14 mouse cellular contexts compared by ENCODE assay signal in the genomic region with DNA sequence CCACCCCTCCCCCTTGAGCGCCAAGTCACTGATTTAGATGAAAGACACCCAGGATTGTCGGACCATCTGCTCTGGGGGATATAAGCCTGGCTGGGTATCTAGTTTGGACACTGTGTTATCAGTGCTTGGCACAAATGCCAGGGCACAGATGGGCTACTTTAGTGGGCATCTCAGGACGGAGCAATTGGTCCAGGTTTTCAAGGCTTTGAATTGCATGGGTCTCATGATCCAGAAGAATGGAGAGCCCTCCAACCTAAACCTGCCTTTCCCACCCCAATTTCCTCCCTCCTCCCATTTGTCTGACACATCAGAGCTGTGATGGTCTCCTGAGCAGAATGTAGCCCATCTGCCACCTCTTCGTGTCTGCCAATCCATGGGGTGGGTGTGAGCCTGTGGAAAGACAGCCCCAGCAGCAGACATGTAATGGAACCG. TPM values are rescaled to one million over a fixed set of nuclear protein-coding genes. Genes with fewer than 3 reads are reported as not detected.
A peak's percentile ranks its signal among the peaks of the same experiment; 100 is the strongest.
DNase-seq lines count a peak whose midpoint lies in the region; ATAC-seq lines count a peak whose summit lies in the region.
"Had no signal": no experiment of that assay in that cellular context is flagged by ENCODE, and none has a peak within 500 bp of the region (broad histone marks: within the 10 kb centered on the region; RNA-seq: fewer than 3 reads in every experiment).

No protein-coding gene starts in this region.

- H3K27me3 ChIP-seq in neural tube, embryonic 13.5 days = peaks cover 93% of the 10 kb centered on the region
- H3K27me3 ChIP-seq in neural tube, embryonic 15.5 days (replicated peaks) = peaks cover 35% of the 10 kb centered on the region

- DNase-seq in cerebellum, adult 9-10 months = peak; percentile 97
- peak; percentile 71 for DNase-seq in layer of hippocampus, adult 11-12 months (ENCODE audit: low spot score)
- DNase-seq in right cerebral cortex, postnatal 25 days = peak; percentile 62
- DNase-seq in gastrocnemius, postnatal 4 days (ENCODE audit: low spot score in 2 of 2) = no peak
- DNase-seq in adrenal gland, adult 2 months = no peak
- DNase-seq in retina, postnatal 1 day = no peak
- DNase-seq: adrenal gland, postnatal 25 days; thymus, postnatal 4 days had no signal

- H3K9me3 ChIP-seq in neural tube, embryonic 13.5 days = no peaks in the 10 kb centered on the region
- H3K9me3 ChIP-seq in neural tube, embryonic 15.5 days (replicated peaks) = no peaks in the 10 kb centered on the region
- H3K9me3 ChIP-seq: heart, embryonic 13.5 days; intestine, embryonic 15.5 days had no signal

- no peak overlapping the region for H3K9ac ChIP-seq in neural tube, embryonic 13.5 days
- H3K9ac ChIP-seq in neural tube, embryonic 15.5 days (replicated peaks) = no peak overlapping the region
- H3K9ac ChIP-seq: heart, embryonic 13.5 days; intestine, embryonic 15.5 days had no signal

- no peak overlapping the region for H3K4me2 ChIP-seq in neural tube, embryonic 13.5 days
- H3K4me2 ChIP-seq in neural tube, embryonic 15.5 days = no peak overlapping the region
- H3K4me2 ChIP-seq: heart, embryonic 13.5 days; intestine, embryonic 15.5 days had no signal

- no peak for ATAC-seq in neural tube, embryonic 13.5 days (ENCODE audit: low read depth)
- no peak for ATAC-seq in neural tube, embryonic 15.5 days (ENCODE audit: low FRiP score)
- ATAC-seq: intestine, embryonic 15.5 days had no signal

- H3K27ac ChIP-seq in neural tube, embryonic 13.5 days (replicated peaks) = 0 out of 2 replicates have a peak overlapping the region, but pooled peaks have one; percentile 2
- H3K27ac ChIP-seq in neural tube, embryonic 15.5 days (replicated peaks) = no peak overlapping the region
- H3K27ac ChIP-seq: heart, embryonic 13.5 days; intestine, embryonic 15.5 days had no signal

- H3K36me3 ChIP-seq in neural tube, embryonic 13.5 days = peaks cover 21% of the 10 kb centered on the region
- H3K36me3 ChIP-seq in neural tube, embryonic 15.5 days = peaks cover 15% of the 10 kb centered on the region
- H3K36me3 ChIP-seq: heart, embryonic 13.5 days; intestine, embryonic 15.5 days had no signal

- peaks cover 39% of the 10 kb centered on the region for H3K4me1 ChIP-seq in neural tube, embryonic 13.5 days (replicated peaks)
- H3K4me1 ChIP-seq in neural tube, embryonic 15.5 days = peaks cover 31% of the 10 kb centered on the region
- H3K4me1 ChIP-seq: heart, embryonic 13.5 days; intestine, embryonic 15.5 days had no signal

- 58% methylated on average over 5 of the region's 5 CpGs for WGBS in neural tube, embryonic 13.5 days
- WGBS in neural tube, embryonic 15.5 days = 62% methylated on average over 5 of the region's 5 CpGs

- no peak overlapping the region for H3K4me3 ChIP-seq in neural tube, embryonic 13.5 days
- H3K4me3 ChIP-seq in neural tube, embryonic 15.5 days (replicated peaks) = no peak overlapping the region
- H3K4me3 ChIP-seq: heart, embryonic 13.5 days; intestine, embryonic 15.5 days; myocyte had no signal

RNA-seq across cellular contexts. Expression of gene Sez6, which starts 20.2 kb away (rescaled TPM):
- 95.2 and 104 TPM in 2 replicates for polyA plus RNA-seq in neural tube, embryonic 13.5 days (2015; fragmentation: Nextera tagmentation; extraction: Ambion mirVana)
- 101 and 123 TPM in 2 replicates for polyA plus RNA-seq in neural tube, embryonic 15.5 days (2015; fragmentation: Nextera tagmentation; extraction: Ambion mirVana)
- total RNA-seq in gastrocnemius, postnatal 4 days (2021) = 1 to 10 TPM in 1 of 2 experiments, under 1 TPM in 1; 0.21 to 1.0 TPM
- total RNA-seq in adrenal gland, adult 2 months (2021) = 1 to 10 TPM; 2.9 to 4.4 TPM
- 1.5 and 2.0 TPM in 2 replicates for polyA plus RNA-seq in adrenal gland, adult 2 months (2012; rRNA removed)
- total RNA-seq: megakaryocyte progenitor cell, adult 5-6 weeks had no signal
- polyA plus RNA-seq: myocyte had no signal

RNA-seq across cellular contexts. Expression of gene Phf12, which starts 31.7 kb away (rescaled TPM):
- 15.6 and 19.8 TPM in 2 replicates for polyA plus RNA-seq in neural tube, embryonic 13.5 days (2015; fragmentation: Nextera tagmentation; extraction: Ambion mirVana)
- polyA plus RNA-seq in neural tube, embryonic 15.5 days (2015; fragmentation: Nextera tagmentation; extraction: Ambion mirVana) = 14.6 and 16.9 TPM in 2 replicates
- total RNA-seq in gastrocnemius, postnatal 4 days (2021) = 10 to 100 TPM; 35.4 to 39.9 TPM
- 10 to 100 TPM; 47.1 to 53.2 TPM for total RNA-seq in adrenal gland, adult 2 months (2021)
- polyA plus RNA-seq in adrenal gland, adult 2 months (2012; rRNA removed) = 69.1 and 70.3 TPM in 2 replicates

RNA-seq across cellular contexts. Expression of gene Pipox, which starts 56.9 kb away (rescaled TPM):
- 4.1 and 6.1 TPM in 2 replicates for polyA plus RNA-seq in neural tube, embryonic 13.5 days (2015; fragmentation: Nextera tagmentation; extraction: Ambion mirVana)
- polyA plus RNA-seq in neural tube, embryonic 15.5 days (2015; fragmentation: Nextera tagmentation; extraction: Ambion mirVana) = 5.4 and 5.5 TPM in 2 replicates
- under 1 TPM; 0.34 to 0.57 TPM for total RNA-seq in gastrocnemius, postnatal 4 days (2021)
- total RNA-seq in adrenal gland, adult 2 months (2021) = 1 to 10 TPM in 1 of 2 experiments, under 1 TPM in 1; 0.35 to 1.8 TPM
- polyA plus RNA-seq in adrenal gland, adult 2 months (2012; rRNA removed) = 3.0 and 4.3 TPM in 2 replicates
- polyA plus RNA-seq: myocyte had no signal

Comparison
In these comparisons a context has a peak if more than half of its experiments do, and no peak if none do; other contexts are left out.
1. DNase-seq: peak in cerebellum, adult 9-10 months (single experiment), layer of hippocampus, adult 11-12 months (single experiment) and right cerebral cortex, postnatal 25 days (single experiment); none in gastrocnemius, postnatal 4 days (0 of 2), adrenal gland, adult 2 months (single experiment) and retina, postnatal 1 day (single experiment).
2. RNA of gene Sez6, which starts 20.2 kb away (polyA plus RNA-seq): 101 to 123 TPM in neural tube, embryonic 15.5 days and 95.2 to 104 TPM in neural tube, embryonic 13.5 days; 1.5 to 2.0 TPM in adrenal gland, adult 2 months; every median in the first group is over 10 times any median in the second.